Mouse (Mus musculus) kidney, adult 9 months (tissue): ENCODE data around the gene Gm45194.

Experiments used
- DNase-seq: peaks from one replicate; pipeline ENCODE4 v3.0.0; 2022

Gm45194 gene

DNA sequence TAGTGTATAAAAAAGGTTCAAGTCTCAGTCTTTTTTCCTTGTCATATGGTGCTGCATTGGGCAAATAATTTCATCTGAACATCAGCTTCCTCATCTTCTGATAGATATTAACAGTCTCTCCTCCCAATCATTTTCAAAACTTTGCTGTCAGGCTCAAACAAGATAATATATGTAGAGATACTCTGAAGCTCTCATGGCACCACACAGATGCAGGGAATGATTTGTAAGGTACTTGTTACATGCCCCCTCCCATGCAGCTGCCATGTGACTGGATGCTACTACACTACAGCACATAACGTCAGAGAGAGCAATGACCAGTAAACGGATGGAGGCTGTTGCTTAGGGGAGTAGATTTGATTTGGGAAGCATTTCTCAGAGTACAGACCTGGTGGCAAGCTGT, at the start of gene Gm45194:
Gene Gm45194 (plus strand): TSS at position 301 of the 400 bp plus-strand sequence.
- DNase-seq = no peak

DNA sequence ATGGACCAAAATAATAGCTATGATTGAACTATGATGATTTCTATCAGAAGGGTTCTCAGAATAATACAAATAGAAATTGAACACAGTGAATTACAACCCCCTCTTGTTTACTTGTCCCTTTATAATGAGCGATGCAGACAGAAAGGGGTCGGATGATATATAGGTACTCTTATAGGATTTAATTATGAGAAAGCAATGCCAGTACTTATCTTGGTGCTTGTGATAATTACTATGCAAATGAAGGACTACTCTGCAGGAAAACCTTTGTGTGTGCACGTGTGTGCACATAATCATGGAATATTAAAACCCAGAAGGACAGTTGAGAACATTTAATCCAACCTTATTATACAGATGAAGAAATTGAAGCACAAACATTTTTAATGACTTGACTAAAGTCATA, 35.3 kb upstream of the Gm45194 start:
- no peak for DNase-seq

DNA sequence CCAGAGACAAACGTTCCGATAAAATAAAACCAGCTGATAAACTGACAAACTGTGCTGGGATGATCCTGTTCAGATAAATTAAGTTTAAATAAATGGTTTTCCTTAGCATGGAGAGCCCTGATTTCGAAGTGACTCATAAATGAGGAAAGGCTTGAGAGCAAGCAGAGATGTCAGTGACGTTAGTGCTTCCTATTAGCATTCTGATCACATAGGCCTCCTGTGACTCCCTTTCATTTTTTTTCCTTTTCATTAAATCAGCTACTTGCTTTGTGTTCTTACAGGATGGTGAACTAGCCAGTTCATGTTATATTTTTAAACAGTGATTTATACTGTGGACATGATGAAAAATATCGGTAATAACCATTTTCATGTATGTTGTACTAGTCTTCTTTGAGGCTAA, 9.9 kb upstream of the Gm45194 start:
- DNase-seq = no peak

DNA sequence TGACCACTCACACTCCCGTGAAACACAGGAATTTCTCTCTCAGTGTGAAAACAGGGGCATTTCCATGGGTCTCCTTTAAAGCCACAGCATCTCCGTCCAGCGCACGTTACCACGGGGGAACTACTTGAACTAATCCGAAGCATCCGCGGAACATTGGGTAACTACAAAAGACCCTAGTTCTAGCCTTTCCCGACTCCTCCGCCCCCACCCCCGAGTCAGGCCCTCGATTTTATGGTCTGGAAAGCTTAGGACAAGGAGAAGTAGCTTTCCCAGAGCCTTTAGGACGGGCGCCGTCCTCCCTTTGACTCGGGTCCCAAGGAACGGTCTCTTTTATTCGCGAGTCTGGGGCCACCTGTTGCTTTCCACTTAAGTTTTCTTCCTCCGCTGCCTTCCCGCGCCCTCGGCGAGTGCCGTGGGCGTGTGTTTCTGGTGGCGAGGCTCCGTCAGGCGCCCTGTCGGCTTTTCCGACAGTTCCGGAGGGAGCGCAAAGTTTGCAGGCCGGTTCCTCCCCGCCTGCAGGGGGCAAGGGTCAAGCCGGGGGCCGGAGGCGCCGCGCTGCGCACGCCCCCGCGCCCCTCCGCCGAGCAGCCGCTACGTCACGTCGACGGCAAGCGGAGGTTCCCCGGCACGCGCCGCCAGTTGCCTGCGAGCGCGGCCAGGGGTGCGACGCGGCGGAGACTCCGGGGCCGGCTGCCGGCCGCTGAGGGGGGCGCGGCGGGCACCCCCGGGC, 3.3 kb downstream of the Gm45194 start:
- DNase-seq = no peak

DNA sequence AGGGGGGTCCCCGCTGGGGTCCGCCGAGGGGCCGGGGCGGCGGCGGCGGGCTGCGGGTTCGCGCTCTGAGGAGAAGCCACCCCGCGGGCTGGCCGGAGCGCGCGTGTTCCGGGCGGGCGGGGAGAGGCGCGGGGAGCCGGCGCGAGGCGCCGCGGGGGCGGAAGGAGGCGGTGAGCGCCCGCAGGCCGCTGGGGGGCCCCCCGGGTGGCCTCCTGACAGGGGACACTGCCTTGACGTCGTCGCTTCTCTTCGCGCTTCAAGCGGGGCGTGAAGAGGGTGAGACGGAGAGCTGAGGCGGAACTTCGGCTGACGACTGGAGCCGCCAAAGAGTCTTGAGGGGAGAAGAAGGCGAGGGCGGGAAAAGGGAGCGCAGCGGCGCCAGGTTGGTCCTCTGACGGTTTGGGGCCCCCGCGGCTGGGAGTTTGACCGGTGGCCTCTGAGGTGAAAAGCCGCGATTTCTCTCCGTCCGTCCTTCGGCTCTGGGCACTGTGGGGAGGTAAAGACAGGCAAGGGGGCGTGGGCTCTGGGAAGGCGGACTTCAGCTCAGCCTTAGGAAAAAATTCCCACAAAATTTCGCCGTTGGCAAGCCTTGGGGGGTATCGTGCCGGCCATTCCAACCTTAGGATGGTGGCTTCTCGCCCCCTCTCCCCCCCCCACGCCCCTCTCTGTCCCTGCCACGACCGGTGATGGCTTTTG, 4.0 kb downstream of the Gm45194 start:
- no peak for DNase-seq

DNA sequence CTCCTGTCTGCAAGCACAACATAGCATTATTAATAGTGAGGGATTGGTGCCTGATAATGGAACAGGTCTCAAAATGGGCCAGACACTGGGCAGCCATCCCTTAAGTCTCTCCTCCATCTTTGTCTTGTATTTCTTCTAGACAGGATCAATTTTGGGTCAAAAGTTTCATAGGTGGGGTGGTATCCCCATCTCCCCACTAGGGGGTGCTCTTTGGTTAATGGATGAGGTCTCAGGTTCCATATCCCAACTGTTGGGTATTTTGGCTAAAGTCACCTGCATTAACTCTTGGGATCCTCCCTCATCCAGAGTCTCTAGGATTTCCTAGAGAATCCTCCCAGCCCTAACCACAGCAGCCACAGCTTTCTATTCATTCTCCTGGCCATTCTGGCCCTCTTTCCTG, 26.2 kb downstream of the Gm45194 start:
- DNase-seq = peak; percentile 3

DNA sequence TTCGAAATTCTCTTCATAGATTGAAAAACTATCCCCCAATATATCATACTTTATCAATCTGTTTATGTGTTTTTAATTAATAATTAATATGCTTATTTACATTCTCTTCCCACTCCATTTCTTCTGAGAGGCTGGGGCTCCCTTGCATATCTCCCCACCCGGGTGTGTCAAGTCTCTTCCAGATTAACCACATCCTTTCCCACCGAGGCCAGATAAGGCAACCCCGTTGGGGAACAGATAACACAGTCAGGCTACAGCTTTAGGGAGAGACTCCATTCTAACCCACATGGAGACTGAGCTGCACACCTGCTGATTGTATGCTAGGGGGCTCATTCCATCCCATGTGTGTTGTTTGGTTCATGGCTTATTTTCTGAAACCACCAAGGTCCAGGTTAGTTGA, 69.7 kb downstream of the Gm45194 start:
- no peak for DNase-seq

DNA sequence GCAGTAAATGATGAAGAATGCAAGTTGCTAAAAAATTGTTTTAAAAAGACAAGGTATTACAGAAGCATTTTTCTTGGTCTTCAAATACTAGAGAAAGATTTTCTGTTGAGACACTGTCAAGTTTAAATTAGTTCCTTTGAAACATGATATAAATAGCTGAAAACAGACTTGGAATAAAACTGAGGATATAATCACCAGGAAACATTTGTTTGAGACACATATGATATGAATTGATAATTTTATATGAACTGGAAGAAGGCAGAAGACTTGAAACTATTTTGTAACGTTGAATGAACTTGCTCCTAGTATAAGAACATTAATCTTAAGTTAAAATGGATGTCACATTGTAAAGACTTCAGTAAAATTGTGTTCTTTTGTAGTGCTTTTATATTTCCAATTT, 108.5 kb downstream of the Gm45194 start:
- DNase-seq = no peak

DNA sequence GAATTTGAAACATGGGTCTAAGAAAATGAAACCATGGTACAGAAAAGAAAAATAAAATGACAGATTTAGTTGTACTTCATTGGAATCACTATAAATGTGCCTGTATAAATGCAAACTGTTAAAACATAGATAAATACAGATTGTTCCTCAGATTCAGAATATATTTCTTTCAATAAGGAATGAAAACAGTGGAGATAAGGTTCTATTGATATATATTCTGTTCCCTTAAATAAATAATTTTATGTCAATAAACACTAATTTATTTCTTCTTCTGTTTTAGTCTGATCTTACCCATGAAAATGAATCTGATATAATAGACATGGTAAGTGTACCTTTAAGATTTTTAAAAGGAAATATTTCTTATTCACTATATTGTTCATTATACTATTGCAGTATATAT, 119.5 kb downstream of the Gm45194 start, which contains the start of gene Tex16:
Gene Tex16 (plus strand): TSS at position 301 of the 400 bp plus-strand sequence.
- no peak for DNase-seq

DNA sequence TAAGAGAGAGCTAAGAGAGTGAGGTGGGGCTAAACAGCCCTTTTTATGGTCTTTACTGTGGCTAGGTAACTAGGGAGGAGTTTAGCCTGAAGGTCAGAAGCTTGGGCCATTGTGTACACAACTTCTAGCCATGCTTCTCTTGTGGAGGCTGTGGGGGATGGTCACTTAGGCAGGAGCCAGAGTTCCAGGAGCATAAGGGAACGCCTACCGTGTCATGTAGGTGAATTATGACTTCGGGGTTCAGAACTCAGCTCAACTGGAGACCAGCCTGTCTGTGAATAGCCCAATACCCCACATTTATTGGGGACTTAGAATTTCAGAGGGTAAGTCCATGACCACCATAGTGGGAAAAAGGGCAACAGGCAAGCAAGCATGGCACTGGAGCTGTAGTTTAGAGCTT, 347.6 kb downstream of the Gm45194 start, which contains the start of gene 4933403O08Rik:
Gene 4933403O08Rik (plus strand): TSS at position 301 of the 400 bp plus-strand sequence.
- DNase-seq = no peak

DNA sequence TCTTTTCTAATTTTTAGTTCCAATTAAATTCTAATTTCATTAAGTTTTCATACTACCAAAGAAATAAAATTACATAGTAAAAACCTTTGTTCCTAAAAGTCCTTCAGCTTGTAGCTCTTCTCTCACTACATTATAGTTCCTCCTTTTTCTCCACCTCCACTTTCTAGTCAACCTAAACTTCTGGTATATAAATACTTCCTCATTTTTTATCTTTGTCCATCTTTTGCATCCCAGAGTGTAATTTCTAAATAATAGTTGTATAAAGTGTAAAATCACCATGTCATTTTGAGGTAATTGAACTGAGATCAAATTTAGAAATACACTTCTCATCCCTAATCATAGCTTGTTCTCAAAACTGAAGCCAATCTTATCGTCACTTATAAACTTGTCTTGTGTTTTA, 351.7 kb downstream of the Gm45194 start:
- DNase-seq = no peak

DNA sequence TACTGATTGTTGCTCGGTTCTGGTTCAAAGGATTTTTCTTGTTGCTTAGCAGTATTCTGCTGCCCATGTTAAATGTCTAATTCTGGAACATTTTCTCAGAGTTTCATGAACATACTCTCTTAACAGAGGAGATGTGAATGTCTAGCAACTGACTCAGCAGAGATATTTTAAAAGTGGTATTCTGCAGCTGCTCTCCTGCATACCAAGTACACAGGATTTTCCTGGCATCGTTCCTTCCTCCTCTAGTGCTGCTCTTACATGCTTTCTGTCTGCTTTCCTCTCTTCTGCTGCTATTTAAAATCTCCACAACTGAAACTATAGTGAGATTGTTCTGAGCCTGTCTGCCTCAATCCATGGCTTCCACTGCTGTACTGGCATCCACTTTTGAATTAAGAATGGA, 364.3 kb downstream of the Gm45194 start:
- DNase-seq = no peak

DNA sequence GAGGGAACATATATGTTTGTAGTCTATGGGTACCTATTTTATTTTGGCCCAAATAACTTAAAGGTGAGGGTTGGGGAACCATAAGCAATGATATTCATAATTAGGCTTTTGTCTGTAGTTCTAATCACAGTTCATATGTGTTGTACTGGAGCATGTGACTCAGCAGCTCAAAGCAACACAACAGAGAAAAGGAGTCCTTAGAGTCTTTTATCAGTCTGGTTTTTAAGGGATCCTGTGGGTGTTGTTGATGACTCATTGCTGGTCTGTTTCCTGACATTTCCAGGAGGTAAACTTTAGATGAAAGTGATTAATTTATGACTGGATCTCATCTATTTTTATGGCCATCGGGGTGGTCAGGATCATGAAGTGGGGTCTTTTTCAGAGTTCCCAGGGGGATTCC, 382.4 kb downstream of the Gm45194 start:
- no peak for DNase-seq
